16 mouse cellular contexts compared by ENCODE assay signal in the genomic region with DNA sequence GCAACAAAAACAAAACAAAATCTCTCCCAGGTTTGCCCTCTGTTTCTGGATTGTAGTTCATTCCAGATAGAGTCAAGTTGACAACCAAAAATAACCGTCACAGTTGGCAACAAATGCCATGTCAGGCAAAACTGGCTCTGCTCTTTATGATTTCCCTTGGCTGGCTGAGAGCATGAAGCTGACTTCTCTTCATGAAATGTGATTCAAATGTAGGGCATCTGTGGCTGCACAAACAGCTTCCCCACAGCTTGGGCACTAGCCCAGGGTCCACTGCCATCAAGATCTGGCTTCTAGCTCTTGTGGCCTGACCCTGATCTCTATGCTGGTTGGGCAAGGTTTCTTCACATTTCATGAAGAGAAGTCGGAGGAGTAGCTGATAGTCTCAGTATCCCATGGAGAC. TPM values are rescaled to one million over a fixed set of nuclear protein-coding genes. Genes with fewer than 3 reads are reported as not detected.
DNase-seq lines count a peak whose midpoint lies in the region; ATAC-seq and TF ChIP-seq lines count a peak whose summit lies in the region.
"Had no signal": no experiment of that assay in that cellular context is flagged by ENCODE, and none has a peak within 500 bp of the region (broad histone marks: within the 10 kb centered on the region; RNA-seq: fewer than 3 reads in every experiment).

No protein-coding gene starts in this region.

- WGBS in heart, adult 2 months, result 39% methylated on average over 2 of the region's 2 CpGs
- 70% methylated on average over 2 of the region's 2 CpGs for WGBS in heart, embryonic 11.5 days (ENCODE audit: insufficient replicate concordance)
- WGBS in midbrain, embryonic 16.5 days, result 84% methylated on average over 2 of the region's 2 CpGs

- peak; percentile 26 to 58 for DNase-seq in heart, adult 2 months
- peak; percentile 66 for DNase-seq in adrenal gland, postnatal 14 days
- peak; percentile 50 for DNase-seq in cerebellum, adult 8-10 months
- peak; percentile 62 for DNase-seq in gastrocnemius, postnatal 25 days
- no peak for DNase-seq in B cell, adult 2 months
- no peak for DNase-seq in urinary bladder, postnatal 4 days (ENCODE audit: low spot score in 2 of 2)
- DNase-seq: kidney, postnatal 36 days; lung, postnatal 10 days; right cerebral cortex, adult 18-20 months had no signal

- H3K36me3 ChIP-seq in heart, adult 2 months (ENCODE audit: control insufficient read depth, insufficient read depth, low read length), result no peaks in the 10 kb centered on the region
- H3K36me3 ChIP-seq in heart, embryonic 11.5 days (ENCODE audit: control insufficient read depth, insufficient read depth, low read length), result no peaks in the 10 kb centered on the region
- no peaks in the 10 kb centered on the region for H3K36me3 ChIP-seq in midbrain, embryonic 16.5 days (ENCODE audit: control insufficient read depth, insufficient read depth, low read length)
- H3K36me3 ChIP-seq: midbrain, embryonic 15.5 days; neural tube, embryonic 13.5 days had no signal

- no peak for TF ChIP-seq CTCF in heart, adult 2 months (IDR thresholded peaks at IDR 0.05)

- ATAC-seq in heart, embryonic 11.5 days (replicated peaks; ENCODE audit: insufficient number of reproducible peaks, low FRiP score, low TSS enrichment), result no peak
- no peak for ATAC-seq in midbrain, embryonic 16.5 days
- ATAC-seq: inflammation-experienced regulatory T-cells, adult 6 months; midbrain, embryonic 15.5 days had no signal

- H3K9me3 ChIP-seq in heart, embryonic 11.5 days (replicated peaks; ENCODE audit: control insufficient read depth, low read length), result no peaks in the 10 kb centered on the region
- H3K9me3 ChIP-seq in midbrain, embryonic 16.5 days (replicated peaks; ENCODE audit: control insufficient read depth, low read length, poor library complexity, severe bottlenecking), result no peaks in the 10 kb centered on the region
- H3K9me3 ChIP-seq: midbrain, embryonic 15.5 days; neural tube, embryonic 13.5 days had no signal

- H3K4me2 ChIP-seq in heart, embryonic 11.5 days, result no peak overlapping the region
- H3K4me2 ChIP-seq in midbrain, embryonic 16.5 days (ENCODE audit: low read length), result no peak overlapping the region
- H3K4me2 ChIP-seq: liver, embryonic 11.5 days; midbrain, embryonic 15.5 days; neural tube, embryonic 13.5 days had no signal

- no peaks in the 10 kb centered on the region for H3K27me3 ChIP-seq in heart, adult 2 months (ENCODE audit: control insufficient read depth, insufficient read depth, low read length)
- H3K27me3 ChIP-seq in heart, embryonic 11.5 days (ENCODE audit: control insufficient read depth, insufficient read depth, low read length), result no peaks in the 10 kb centered on the region
- no peaks in the 10 kb centered on the region for H3K27me3 ChIP-seq in midbrain, embryonic 16.5 days (ENCODE audit: control insufficient read depth, insufficient read depth, low read depth, low read length)
- H3K27me3 ChIP-seq: CH12.LX; midbrain, embryonic 15.5 days; neural tube, embryonic 13.5 days had no signal

- intact Hi-C loops in heart, adult 2 months (cut with DNase I), result loop anchor here (5.0 kb wide), 1 partner anchor 40 kb away; no protein-coding TSS in a partner anchor

- no peaks in the 10 kb centered on the region for H3K79me2 ChIP-seq in heart, adult 2 months (replicated peaks; ENCODE audit: control insufficient read depth, insufficient read depth, low read length)

- no peak for TF ChIP-seq POLR2A in heart, adult 2 months (IDR thresholded peaks at IDR 0.05; ENCODE audit: insufficient read depth, low read depth, low read length)

- H3K4me3 ChIP-seq in heart, adult 2 months, result no peak overlapping the region
- no peak overlapping the region for H3K4me3 ChIP-seq in heart, embryonic 11.5 days (ENCODE audit: low read depth, low read length)
- no peak overlapping the region for H3K4me3 ChIP-seq in midbrain, embryonic 16.5 days (ENCODE audit: low read depth, low read length)
- H3K4me3 ChIP-seq: midbrain, embryonic 15.5 days; neural tube, embryonic 13.5 days had no signal

- TF ChIP-seq EP300 in heart, adult 2 months (IDR thresholded peaks at IDR 0.05; ENCODE audit: insufficient read depth, low read depth, low read length), result no peak

- H3K4me1 ChIP-seq in heart, adult 2 months (ENCODE audit: control insufficient read depth, insufficient read depth, low read length), result peaks cover 5% of the 10 kb centered on the region
- peaks cover 10% of the 10 kb centered on the region for H3K4me1 ChIP-seq in heart, embryonic 11.5 days (ENCODE audit: control insufficient read depth, insufficient read depth, low read length)
- no peaks in the 10 kb centered on the region for H3K4me1 ChIP-seq in midbrain, embryonic 16.5 days (ENCODE audit: control insufficient read depth, insufficient read depth, low read length)
- H3K4me1 ChIP-seq: midbrain, embryonic 15.5 days; neural tube, embryonic 13.5 days had no signal

- peak overlapping the region; percentile 60 for H3K27ac ChIP-seq in heart, adult 2 months
- no peak overlapping the region for H3K27ac ChIP-seq in heart, embryonic 11.5 days (ENCODE audit: low read depth, low read length)
- H3K27ac ChIP-seq in midbrain, embryonic 16.5 days (ENCODE audit: low read length), result no peak overlapping the region
- H3K27ac ChIP-seq: midbrain, embryonic 15.5 days; neural tube, embryonic 13.5 days had no signal

- no peak overlapping the region for H3K9ac ChIP-seq in heart, adult 2 months (ENCODE audit: low read depth, low read length)
- no peak overlapping the region for H3K9ac ChIP-seq in heart, embryonic 11.5 days (ENCODE audit: low read depth, low read length)
- no peak overlapping the region for H3K9ac ChIP-seq in midbrain, embryonic 16.5 days (ENCODE audit: low read depth, low read length)
- H3K9ac ChIP-seq: midbrain, embryonic 15.5 days; neural tube, embryonic 13.5 days had no signal

RNA-seq across cellular contexts. Expression of gene Agpat3, which starts 9.7 kb away (rescaled TPM):
- total RNA-seq in heart, adult 2 months (2021), result 100 to 1,000 TPM; 209 to 232 TPM
- 286 and 366 TPM in 2 replicates for polyA plus RNA-seq in heart, adult 2 months (2012; rRNA removed)
- polyA plus RNA-seq in heart, embryonic 11.5 days (2014; fragmentation: Nextera tagmentation; extraction: Ambion mirVana), result 32.4 and 36.1 TPM in 2 replicates
- 323 and 324 TPM in 2 replicates for total RNA-seq in adrenal gland, postnatal 14 days (2021)
- total RNA-seq in gastrocnemius, postnatal 25 days (2021), result 100 to 1,000 TPM; 120 to 123 TPM
- 61.4 and 66.3 TPM in 2 replicates for polyA plus RNA-seq in midbrain, embryonic 16.5 days (2015; fragmentation: Nextera tagmentation; extraction: Ambion mirVana)

RNA-seq across cellular contexts. Expression of gene Rrp1, which starts 50.9 kb away (rescaled TPM):
- 10 to 100 TPM; 88.8 to 94.4 TPM for total RNA-seq in heart, adult 2 months (2021)
- polyA plus RNA-seq in heart, adult 2 months (2012; rRNA removed), result 51.3 and 91.5 TPM in 2 replicates
- 176 and 204 TPM in 2 replicates for polyA plus RNA-seq in heart, embryonic 11.5 days (2014; fragmentation: Nextera tagmentation; extraction: Ambion mirVana)
- total RNA-seq in adrenal gland, postnatal 14 days (2021), result 199 and 221 TPM in 2 replicates
- total RNA-seq in gastrocnemius, postnatal 25 days (2021), result 10 to 100 TPM; 58.8 to 62.0 TPM
- polyA plus RNA-seq in midbrain, embryonic 16.5 days (2015; fragmentation: Nextera tagmentation; extraction: Ambion mirVana), result 406 and 431 TPM in 2 replicates

Comparison
In these comparisons a context has a peak if more than half of its experiments do, and no peak if none do; other contexts are left out.
1. DNase-seq: peak in heart, adult 2 months (2 of 2), adrenal gland, postnatal 14 days (single experiment), cerebellum, adult 8-10 months (single experiment) and gastrocnemius, postnatal 25 days (single experiment); none in B cell, adult 2 months (0 of 2) and urinary bladder, postnatal 4 days (0 of 2).